Mouse (Mus musculus) inflammation-experienced regulatory T-cells, adult 6 months (primary cell): Measurements from ENCODE around the gene Szrd1. TPM values are rescaled to one million over a fixed set of nuclear protein-coding genes. Genes with fewer than 3 reads are reported as not detected.

Experiments
- ATAC-seq: one replicate; pipeline ENCODE4 v1.8.0; 2017
- polyA plus RNA-seq, 3 experiments: library from polyadenylated mRNA; unstranded; fragments of 100-300 nt; shearing (Covaris generic); gene quantifications; one replicate each; pipeline ENCODE4 v1.2.1; 2017

Gene Szrd1
- polyA plus RNA-seq, 3 experiments from 2014 or later = 37.9 to 88.5 (median 58.2) TPM

- no peak for ATAC-seq
Observed at GRCm38 (mm10) chr4:141114521-141114981, 25.0 kb downstream of the Szrd1 start.

GRCm38 (mm10) chr4:141113831-141114230 is 25.7 kb downstream of the Szrd1 start:
- ATAC-seq = no peak

- ATAC-seq = no peak
Observed at GRCm38 (mm10) chr4:141108196-141108732, 31.3 kb downstream of the Szrd1 start.

- no peak for ATAC-seq
Observed at GRCm38 (mm10) chr4:141106526-141107183, 32.9 kb downstream of the Szrd1 start.

- no peak for ATAC-seq
Observed at GRCm38 (mm10) chr4:141101855-141102254, 37.7 kb downstream of the Szrd1 start.

GRCm38 (mm10) chr4:141101291-141101690 is 38.3 kb downstream of the Szrd1 start:
- ATAC-seq = no peak

- ATAC-seq = no peak
Observed at GRCm38 (mm10) chr4:141099956-141100355, 39.6 kb downstream of the Szrd1 start.

GRCm38 (mm10) chr4:141098935-141099334 is 40.6 kb downstream of the Szrd1 start:
- no peak for ATAC-seq

- no peak for ATAC-seq
Observed at GRCm38 (mm10) chr4:141096710-141097109, 42.9 kb downstream of the Szrd1 start.

GRCm38 (mm10) chr4:141095016-141095415 is 44.6 kb downstream of the Szrd1 start:
- ATAC-seq = no peak

- ATAC-seq = no peak
Observed at GRCm38 (mm10) chr4:141088714-141089113, 50.9 kb downstream of the Szrd1 start.

GRCm38 (mm10) chr4:141088033-141088432 is 51.5 kb downstream of the Szrd1 start, which contains the start of gene Spata21:
Spata21 (plus strand) TSS chr4:141088333.
- ATAC-seq = no peak

GRCm38 (mm10) chr4:141086862-141087261 is 52.7 kb downstream of the Szrd1 start:
- ATAC-seq = no peak

- no peak for ATAC-seq
Observed at GRCm38 (mm10) chr4:141078510-141079137, 61.0 kb downstream of the Szrd1 start.

GRCm38 (mm10) chr4:141077681-141078509 is 61.7 kb downstream of the Szrd1 start, which contains the start of gene Necap2:
Necap2 (minus strand) TSS chr4:141078357.
- ATAC-seq = peak; percentile 98

- ATAC-seq = no peak
Observed at GRCm38 (mm10) chr4:141076761-141077506, 62.6 kb downstream of the Szrd1 start.

GRCm38 (mm10) chr4:141074109-141074508 is 65.5 kb downstream of the Szrd1 start:
- no peak for ATAC-seq

- no peak for ATAC-seq
Observed at GRCm38 (mm10) chr4:141073661-141074060, 65.9 kb downstream of the Szrd1 start.

GRCm38 (mm10) chr4:141072502-141072901 is 67.1 kb downstream of the Szrd1 start:
- ATAC-seq = no peak

- ATAC-seq = peak; percentile 51
Observed at GRCm38 (mm10) chr4:141069731-141070130, 69.8 kb downstream of the Szrd1 start.

GRCm38 (mm10) chr4:141068655-141069054 is 70.9 kb downstream of the Szrd1 start:
- no peak for ATAC-seq

- no peak for ATAC-seq
Observed at GRCm38 (mm10) chr4:141067516-141068046, 72.0 kb downstream of the Szrd1 start.
